26 mouse cellular contexts compared by ENCODE assay signal in the genomic region with DNA sequence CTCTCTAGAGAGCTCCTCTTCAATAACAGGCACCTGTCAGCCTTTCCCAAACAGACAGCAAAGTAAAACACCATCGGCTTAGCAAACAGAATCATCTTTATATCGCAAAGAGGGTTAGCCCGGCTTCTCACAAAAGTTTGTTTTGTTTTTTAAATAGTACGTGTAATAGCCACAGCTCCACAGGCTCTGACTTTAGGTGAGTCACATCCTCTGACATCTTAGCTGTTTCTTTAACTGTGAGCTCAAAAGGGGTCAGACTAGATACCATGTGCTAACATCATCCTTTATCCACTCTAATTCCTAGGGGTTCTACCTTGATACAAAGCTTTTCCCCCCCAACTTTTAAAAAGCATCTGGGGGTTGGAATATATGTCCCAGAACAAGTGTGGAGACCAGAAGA. TPM values are rescaled to one million over a fixed set of nuclear protein-coding genes. Genes with fewer than 3 reads are reported as not detected.
DNase-seq lines count a peak whose midpoint lies in the region; ATAC-seq lines count a peak whose summit lies in the region.
"Had no signal": no experiment of that assay in that cellular context is flagged by ENCODE, and none has a peak within 500 bp of the region (broad histone marks: within the 10 kb centered on the region; RNA-seq: fewer than 3 reads in every experiment).

No protein-coding gene starts in this region.

- H3K27ac ChIP-seq in embryonic facial prominence, embryonic 10.5 days (replicated peaks): no peak overlapping the region
- H3K27ac ChIP-seq: embryonic facial prominence, embryonic 12.5 days; forebrain, embryonic 13.5 days; forebrain, embryonic 15.5 days had no signal

- DNase-seq in 3T3-L1 (ENCODE audit: low read depth, low spot score): peak; percentile 36
- DNase-seq in CD4-positive, CD25-positive, alpha-beta regulatory T cell, adult 2 months (ENCODE audit: low read depth, low spot score): peak; percentile 51
- peak; percentile 39 for DNase-seq in T-cell, adult 2 months (ENCODE audit: low spot score)
- no peak for DNase-seq in heart, postnatal 25 days (ENCODE audit: low spot score)
- no peak for DNase-seq in left cerebral cortex, postnatal 14 days (ENCODE audit: low spot score in 2 of 2)
- DNase-seq in embryonic facial prominence, embryonic 10.5 days (ENCODE audit: low spot score): no peak
- DNase-seq in urinary bladder, adult 2 months (ENCODE audit: low spot score): no peak
- DNase-seq: adrenal gland, adult 2 months; adrenal gland, postnatal 10 days; adrenal gland, postnatal 25 days; B cell, adult 2 months; cerebellum, adult 11 months; cerebellum, adult 18-20 months; cerebellum, adult 8-10 months; cerebellum, adult 9-11 months; cerebellum, postnatal 14 days; cerebellum, postnatal 36 days; embryo, embryonic 11 days; forebrain, postnatal 0 days had no signal

- no peaks in the 10 kb centered on the region for H3K36me3 ChIP-seq in embryonic facial prominence, embryonic 10.5 days (replicated peaks)
- H3K36me3 ChIP-seq: embryonic facial prominence, embryonic 12.5 days; forebrain, embryonic 15.5 days; G1E had no signal

- peak; percentile 31 for ATAC-seq in inflammation-experienced regulatory T-cells, adult 6 months
- ATAC-seq: forebrain, embryonic 13.5 days; forebrain, embryonic 15.5 days; forebrain, postnatal 0 days; Patski had no signal

- H3K4me3 ChIP-seq in embryonic facial prominence, embryonic 10.5 days: no peak overlapping the region
- H3K4me3 ChIP-seq: embryonic facial prominence, embryonic 12.5 days; forebrain, embryonic 13.5 days; forebrain, embryonic 15.5 days had no signal

- H3K27me3 ChIP-seq in embryonic facial prominence, embryonic 10.5 days (replicated peaks; ENCODE audit: low read depth, poor library complexity, severe bottlenecking): no peaks in the 10 kb centered on the region
- H3K27me3 ChIP-seq: CH12.LX; embryonic facial prominence, embryonic 12.5 days; forebrain, embryonic 13.5 days; forebrain, embryonic 15.5 days; Patski had no signal

- H3K4me1 ChIP-seq in embryonic facial prominence, embryonic 10.5 days: no peaks in the 10 kb centered on the region
- H3K4me1 ChIP-seq: embryonic facial prominence, embryonic 12.5 days had no signal

- no peaks in the 10 kb centered on the region for H3K9me3 ChIP-seq in embryonic facial prominence, embryonic 10.5 days
- H3K9me3 ChIP-seq: embryonic facial prominence, embryonic 12.5 days; forebrain, embryonic 13.5 days; forebrain, embryonic 15.5 days; G1E had no signal

- intact Hi-C loops in heart, postnatal 25 days (cut with DNase I): no loop called here
- intact Hi-C loops in left cerebral cortex, postnatal 14 days (cut with DNase I): no loop called here

- WGBS in embryonic facial prominence, embryonic 10.5 days: 87% methylated on average over 4 of the region's 4 CpGs

RNA-seq across cellular contexts. Expression of gene Bicdl1, which starts 21.2 kb away (rescaled TPM):
- polyA plus RNA-seq in inflammation-experienced regulatory T-cells, adult 6 months (2017; shearing (Covaris generic)): 10 to 100 TPM in 2 of 3 experiments, 1 to 10 TPM in 1; 6.2 to 24.7 (median 20.6) TPM
- total RNA-seq in heart, postnatal 25 days (2021): 1 to 10 TPM; 8.5 to 9.0 TPM
- total RNA-seq in left cerebral cortex, postnatal 14 days (2021): 100 to 1,000 TPM; 118 to 125 TPM
- 8.7 and 9.1 TPM in 2 replicates for polyA plus RNA-seq in embryonic facial prominence, embryonic 10.5 days (2016; fragmentation: Nextera tagmentation; extraction: Ambion mirVana)
- 46.5 and 55.3 TPM in 2 replicates for polyA plus RNA-seq in urinary bladder, adult 2 months (2012; rRNA removed)

Comparison
In these comparisons a context has a peak if more than half of its experiments do, and no peak if none do; other contexts are left out.
1. DNase-seq: peak in 3T3-L1 (single experiment), CD4-positive, CD25-positive, alpha-beta regulatory T cell, adult 2 months (single experiment) and T-cell, adult 2 months (single experiment); none in heart, postnatal 25 days (single experiment), left cerebral cortex, postnatal 14 days (0 of 2), embryonic facial prominence, embryonic 10.5 days (single experiment) and urinary bladder, adult 2 months (single experiment).